Mouse (Mus musculus): ENCODE measurements at regions not wholly inside any gene's neighbourhood (a gene's known extent, or its start where the extent isn't known, plus 50 kb on each side); places are given as distances from the start of the nearest gene placed in this dataset.

DNA sequence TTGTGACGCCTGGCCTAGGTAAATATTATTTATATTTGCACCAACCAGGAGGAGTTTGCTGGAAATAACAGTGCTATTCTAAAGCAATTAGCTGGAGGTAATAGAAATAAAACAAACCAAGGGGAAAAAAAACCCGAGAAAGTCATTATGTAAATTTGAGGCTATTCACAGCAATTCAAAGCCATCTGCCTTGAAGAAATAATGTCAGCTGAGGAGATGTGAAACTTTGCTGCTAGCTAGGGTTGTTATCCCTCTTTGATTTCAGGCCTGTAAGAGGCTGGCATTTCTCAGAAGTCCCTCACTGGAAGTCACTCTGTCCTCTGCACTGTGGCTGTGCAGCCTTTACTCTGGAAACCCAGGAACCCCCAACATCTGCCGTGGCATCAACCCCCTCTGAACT is 67.5 kb upstream of the Map1b start:
- no peak overlapping the region for H3K9ac ChIP-seq (replicated peaks)
- no peak overlapping the region for H3K4me3 ChIP-seq (ENCODE audit: insufficient read depth in 1 of 2, low read depth in 2 of 2, low read length in 2 of 2)
- no peak overlapping the region for H3K27ac ChIP-seq
- no peak for TF ChIP-seq CTCF (IDR thresholded peaks at IDR 0.05; ENCODE audit: low read depth)
- 33% methylated on average over 3 of the region's 3 CpGs for WGBS (ENCODE audit: insufficient replicate concordance)
- no peaks in the 10 kb centered on the region for H3K4me1 ChIP-seq (replicated peaks; ENCODE audit: control insufficient read depth in 2 of 2, insufficient read depth in 2 of 2, low read length in 1 of 2)
- H3K27me3 ChIP-seq (ENCODE audit: control insufficient read depth, insufficient read depth, low read length): no peaks in the 10 kb centered on the region
- H3K36me3 ChIP-seq (replicated peaks; ENCODE audit: control insufficient read depth, insufficient read depth, low read depth): no peaks in the 10 kb centered on the region
- ATAC-seq (ENCODE audit: insufficient read depth) (no peak), DNase-seq (ENCODE audit: low read depth in 3 of 3, low spot score in 3 of 3) (no peak)
- no peak overlapping the region for H3K4me2 ChIP-seq (ENCODE audit: low read depth)
- H3K9me3 ChIP-seq (ENCODE audit: control insufficient read depth, low read length): no peaks in the 10 kb centered on the region

DNA sequence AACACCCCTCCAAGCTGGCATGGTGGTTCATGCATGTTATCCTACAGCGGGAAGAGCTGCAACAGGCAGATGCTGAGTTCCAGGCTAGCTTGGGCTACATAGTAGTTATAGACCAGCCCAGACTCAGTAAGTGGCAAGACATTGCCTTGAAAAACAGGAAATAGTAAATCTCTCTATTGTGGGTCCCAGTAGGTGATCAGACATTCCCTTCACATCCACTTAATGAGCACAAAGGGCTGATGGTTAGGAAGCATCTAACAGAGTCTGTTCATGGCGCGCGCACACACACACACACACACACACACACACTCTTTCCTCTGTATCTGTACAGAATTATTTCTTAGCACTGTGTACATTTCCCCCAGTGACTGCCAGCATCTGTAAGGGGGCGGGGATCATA is 64.0 kb upstream of the Map1b start:
- ATAC-seq (ENCODE audit: insufficient read depth): no peak
- H3K4me1 ChIP-seq (replicated peaks; ENCODE audit: control insufficient read depth in 2 of 2, insufficient read depth in 2 of 2, low read length in 1 of 2): no peaks in the 10 kb centered on the region
- H3K9me3 ChIP-seq (ENCODE audit: control insufficient read depth, low read length): no peaks in the 10 kb centered on the region
- H3K36me3 ChIP-seq (replicated peaks; ENCODE audit: control insufficient read depth, insufficient read depth, low read depth): no peaks in the 10 kb centered on the region
- no peak overlapping the region for H3K27ac ChIP-seq
- H3K4me3 ChIP-seq (ENCODE audit: insufficient read depth in 1 of 2, low read depth in 2 of 2, low read length in 2 of 2): no peak overlapping the region
- DNase-seq (ENCODE audit: low read depth in 3 of 3, low spot score in 3 of 3): no peak
- TF ChIP-seq EP300 (IDR thresholded peaks at IDR 0.05; ENCODE audit: low read depth) (no peak), CTCF (IDR thresholded peaks at IDR 0.05; ENCODE audit: low read depth) (no peak)
- 75% methylated on average over 5 of the region's 5 CpGs for WGBS (ENCODE audit: insufficient replicate concordance)
- no peaks in the 10 kb centered on the region for H3K27me3 ChIP-seq (ENCODE audit: control insufficient read depth, insufficient read depth, low read length)
- no peak overlapping the region for H3K9ac ChIP-seq (replicated peaks)
- no peak overlapping the region for H3K4me2 ChIP-seq (ENCODE audit: low read depth)

DNA sequence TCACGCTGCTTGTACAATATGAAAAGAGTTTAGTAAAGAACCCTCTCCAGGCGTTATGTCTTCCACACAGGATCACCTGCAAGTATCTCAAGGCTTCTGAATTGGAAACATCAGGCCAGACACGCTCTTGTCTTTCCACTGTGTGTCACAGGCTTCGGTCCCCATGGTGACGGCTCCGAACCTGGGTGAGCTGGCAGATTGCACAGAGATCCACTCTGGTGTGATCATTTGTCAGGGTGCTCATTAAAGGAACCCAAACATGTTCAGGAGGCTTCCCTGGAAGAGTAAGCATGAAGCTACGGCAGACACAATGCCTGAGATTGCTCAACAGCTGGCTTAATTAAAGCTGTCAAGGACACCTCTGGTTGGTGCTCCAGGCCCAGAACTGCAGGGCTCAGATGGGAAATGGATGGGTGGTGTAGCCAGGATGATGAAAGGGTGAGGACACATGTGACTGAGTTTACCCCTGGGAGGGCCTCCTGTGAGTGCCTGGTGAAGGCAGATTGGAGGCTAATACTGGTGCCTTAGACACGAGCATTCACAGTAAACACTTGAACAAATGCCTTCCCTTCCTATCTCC is 63.3 kb upstream of the Map1b start:
- H3K9ac ChIP-seq (replicated peaks): no peak overlapping the region
- ATAC-seq (ENCODE audit: insufficient read depth): no peak

DNA sequence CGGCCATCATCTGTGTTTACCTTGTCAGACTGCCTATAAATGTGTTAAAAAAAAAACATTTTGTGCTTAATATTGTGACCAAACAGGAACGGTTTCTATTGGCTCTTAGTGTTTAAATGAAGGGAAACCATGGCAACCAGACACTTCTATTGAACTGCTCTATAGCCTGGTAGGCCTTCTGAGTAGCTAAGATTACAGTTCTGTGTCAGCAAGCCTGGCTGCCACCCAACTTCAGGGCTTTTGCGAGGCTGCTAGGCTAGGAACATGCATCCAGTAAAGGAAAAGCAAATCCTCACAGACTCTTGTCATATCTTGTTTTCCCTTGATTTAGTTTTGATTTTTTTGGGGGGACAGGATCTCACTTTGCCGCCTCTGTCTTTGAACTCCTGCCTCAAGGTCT is 61.3 kb upstream of the Map1b start:
- DNase-seq (ENCODE audit: low read depth in 3 of 3, low spot score in 3 of 3): no peak
- ATAC-seq (ENCODE audit: insufficient read depth): no peak
- TF ChIP-seq CTCF (IDR thresholded peaks at IDR 0.05; ENCODE audit: low read depth) (no peak), EP300 (IDR thresholded peaks at IDR 0.05; ENCODE audit: low read depth) (no peak)
- Histone ChIP-seq H3K4me1 (replicated peaks; ENCODE audit: control insufficient read depth in 2 of 2, insufficient read depth in 2 of 2, low read length in 1 of 2) (no peaks in the 10 kb centered on the region), H3K9me3 (ENCODE audit: control insufficient read depth, low read length) (no peaks in the 10 kb centered on the region), H3K27ac (no peak overlapping the region), H3K27me3 (ENCODE audit: control insufficient read depth, insufficient read depth, low read length) (no peaks in the 10 kb centered on the region), H3K4me3 (ENCODE audit: insufficient read depth in 1 of 2, low read depth in 2 of 2, low read length in 2 of 2) (no peak overlapping the region), H3K9ac (replicated peaks) (no peak overlapping the region), H3K4me2 (ENCODE audit: low read depth) (no peak overlapping the region), H3K36me3 (replicated peaks; ENCODE audit: control insufficient read depth, insufficient read depth, low read depth) (no peaks in the 10 kb centered on the region)
- 59% methylated on average over 4 of the region's 4 CpGs for WGBS (ENCODE audit: insufficient replicate concordance)

More for the DNA sequence above, 63.3 kb upstream of the Map1b start:
- H3K4me2 ChIP-seq (ENCODE audit: low read depth): no peak overlapping the region
- DNase-seq (ENCODE audit: low read depth in 3 of 3, low spot score in 3 of 3): no peak
- WGBS (ENCODE audit: insufficient replicate concordance): 48% methylated on average over 8 of the region's 8 CpGs
- H3K27ac ChIP-seq: no peak overlapping the region
- H3K4me1 ChIP-seq (replicated peaks; ENCODE audit: control insufficient read depth in 2 of 2, insufficient read depth in 2 of 2, low read length in 1 of 2): no peaks in the 10 kb centered on the region
- no peak overlapping the region for H3K4me3 ChIP-seq (ENCODE audit: insufficient read depth in 1 of 2, low read depth in 2 of 2, low read length in 2 of 2)
- no peaks in the 10 kb centered on the region for H3K27me3 ChIP-seq (ENCODE audit: control insufficient read depth, insufficient read depth, low read length)
- no peaks in the 10 kb centered on the region for H3K9me3 ChIP-seq (ENCODE audit: control insufficient read depth, low read length)
- H3K36me3 ChIP-seq (replicated peaks; ENCODE audit: control insufficient read depth, insufficient read depth, low read depth): no peaks in the 10 kb centered on the region
- TF ChIP-seq CTCF (IDR thresholded peaks at IDR 0.05; ENCODE audit: low read depth) (no peak), EP300 (IDR thresholded peaks at IDR 0.05; ENCODE audit: low read depth) (no peak)

DNA sequence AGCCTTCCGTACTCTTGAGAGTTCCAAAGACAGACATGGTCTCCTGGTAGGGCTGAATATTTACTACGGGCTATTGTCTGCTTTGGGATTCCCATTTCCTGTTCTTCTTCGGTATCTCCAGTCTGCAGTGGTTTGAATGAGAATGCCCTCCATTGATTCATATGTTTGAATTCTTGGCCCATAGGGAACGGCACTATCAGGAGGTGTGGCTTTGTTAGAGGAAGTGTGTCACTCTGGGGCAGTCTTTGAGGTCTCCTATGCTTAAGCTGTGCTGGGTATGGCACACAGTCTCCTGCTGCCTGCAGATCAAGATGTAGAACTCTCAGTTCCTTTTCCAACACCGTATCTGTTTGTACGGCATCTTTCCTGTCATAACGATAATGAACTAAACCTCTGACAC is 56.7 kb upstream of the Map1b start:
- no peaks in the 10 kb centered on the region for H3K36me3 ChIP-seq (replicated peaks; ENCODE audit: control insufficient read depth, insufficient read depth, low read depth)
- DNase-seq (ENCODE audit: low read depth in 3 of 3, low spot score in 3 of 3) (no peak), ATAC-seq (ENCODE audit: insufficient read depth) (no peak)
- no peak overlapping the region for H3K4me3 ChIP-seq (ENCODE audit: insufficient read depth in 1 of 2, low read depth in 2 of 2, low read length in 2 of 2)
- no peaks in the 10 kb centered on the region for H3K4me1 ChIP-seq (replicated peaks; ENCODE audit: control insufficient read depth in 2 of 2, insufficient read depth in 2 of 2, low read length in 1 of 2)
- H3K27ac ChIP-seq: no peak overlapping the region
- WGBS (ENCODE audit: insufficient replicate concordance): 62% methylated on average over 7 of the region's 7 CpGs
- H3K9ac ChIP-seq (replicated peaks): no peak overlapping the region
- TF ChIP-seq CTCF (IDR thresholded peaks at IDR 0.05; ENCODE audit: low read depth) (no peak), EP300 (IDR thresholded peaks at IDR 0.05; ENCODE audit: low read depth) (no peak)
- no peaks in the 10 kb centered on the region for H3K9me3 ChIP-seq (ENCODE audit: control insufficient read depth, low read length)
- no peaks in the 10 kb centered on the region for H3K27me3 ChIP-seq (ENCODE audit: control insufficient read depth, insufficient read depth, low read length)
- no peak overlapping the region for H3K4me2 ChIP-seq (ENCODE audit: low read depth)
